Mouse (Mus musculus) embryonic facial prominence, embryonic 15.5 days (tissue): ENCODE results near the gene Odf3l2. TPM values are rescaled to one million over a fixed set of nuclear protein-coding genes. Genes with fewer than 3 reads are reported as not detected.

ENCODE experiments used
- ATAC-seq: fragments of 200-750 bp; cut with Nextera tagmentation; 2 replicates; pipeline ENCODE4 v1.8.0; 2017; ENCODE audit warnings: low read depth, moderate TSS enrichment; ENCODE audit not compliant: insufficient number of reproducible peaks, low FRiP score, low TSS enrichment
- H3K27ac ChIP-seq: fragments of 300-500 bp; sonication (generic); replicated peaks from 2 replicates; pipeline ENCODE4 v1.5.1; 2015; ENCODE audit warnings: mild to moderate bottlenecking, inconsistent platforms
- H3K27me3 ChIP-seq: fragments of 300-500 bp; sonication (generic); 2 replicates; pipeline ENCODE4 v1.6.1; 2015; ENCODE audit warnings: inconsistent platforms
- H3K36me3 ChIP-seq: fragments of 300-500 bp; sonication (generic); 2 replicates; pipeline ENCODE4 v1.6.1; 2015; ENCODE audit warnings: mild to moderate bottlenecking, inconsistent platforms
- H3K4me1 ChIP-seq: fragments of 300-500 bp; sonication (generic); 2 replicates; pipeline ENCODE4 v1.6.1; 2015; ENCODE audit warnings: inconsistent platforms
- H3K4me2 ChIP-seq: fragments of 300-500 bp; sonication (generic); replicated peaks from 2 replicates; pipeline ENCODE4 v1.6.1; 2015; ENCODE audit warnings: mild to moderate bottlenecking, inconsistent platforms
- H3K4me3 ChIP-seq: fragments of 300-500 bp; sonication (generic); replicated peaks from 2 replicates; pipeline ENCODE4 v1.5.1; 2015; ENCODE audit warnings: mild to moderate bottlenecking, inconsistent platforms
- H3K9ac ChIP-seq: fragments of 300-500 bp; sonication (generic); 2 replicates; pipeline ENCODE4 v1.6.1; 2015; ENCODE audit warnings: inconsistent platforms
- H3K9me3 ChIP-seq: fragments of 300-500 bp; sonication (generic); replicated peaks from 2 replicates; pipeline ENCODE4 v1.6.1; 2016; ENCODE audit warnings: inconsistent platforms
- WGBS: fragments of 180-500 bp; shearing (Covaris S2); methylation state at CpG from one replicate; pipeline ENCODE4 v1.1.7; 2015; 5-methylcytosine and 5-hydroxymethylcytosine counted together
- polyA plus RNA-seq: library from polyadenylated mRNA; unstranded; fragments of >200 nt; fragmentation: Nextera tagmentation; extraction: Ambion mirVana; gene quantifications from 2 replicates; pipeline ENCODE4 v1.2.1, GENCODE M21; 2015

Odf3l2 gene
- polyA plus RNA-seq, 1 experiment from 2014 or later, result not detected

- 75% methylated on average over 12 of the region's 12 CpGs for WGBS
Observed at GRCm38 (mm10) chr10:79623950-79624349, 21.6 kb downstream of the Odf3l2 start.

GRCm38 (mm10) chr10:79616376-79616775, 29.2 kb downstream of the Odf3l2 start:
- H3K9ac ChIP-seq, result no peak overlapping the region
- no peak overlapping the region for H3K4me2 ChIP-seq
- ATAC-seq, result no peak
- H3K4me1 ChIP-seq, result peaks cover 22% of the 10 kb centered on the region
- H3K4me3 ChIP-seq, result no peak overlapping the region
- 84% methylated on average over 5 of the region's 5 CpGs for WGBS
- H3K27ac ChIP-seq, result no peak overlapping the region
- peaks cover 25% of the 10 kb centered on the region for H3K27me3 ChIP-seq
- no peaks in the 10 kb centered on the region for H3K9me3 ChIP-seq
- no peaks in the 10 kb centered on the region for H3K36me3 ChIP-seq

More at GRCm38 (mm10) chr10:79623950-79624349, 21.6 kb downstream of the Odf3l2 start:
- no peaks in the 10 kb centered on the region for H3K9me3 ChIP-seq
- no peak overlapping the region for H3K4me2 ChIP-seq
- no peaks in the 10 kb centered on the region for H3K4me1 ChIP-seq
- H3K27ac ChIP-seq, result no peak overlapping the region
- H3K36me3 ChIP-seq, result no peaks in the 10 kb centered on the region
- H3K27me3 ChIP-seq, result no peaks in the 10 kb centered on the region
- ATAC-seq, result no peak
- H3K4me3 ChIP-seq, result no peak overlapping the region
- H3K9ac ChIP-seq, result no peak overlapping the region

GRCm38 (mm10) chr10:79615860-79616259, 29.7 kb downstream of the Odf3l2 start:
- H3K27ac ChIP-seq, result no peak overlapping the region
- H3K4me1 ChIP-seq, result peaks cover 22% of the 10 kb centered on the region
- no peak for ATAC-seq
- WGBS, result 12% methylated on average over 8 of the region's 8 CpGs
- no peak overlapping the region for H3K4me3 ChIP-seq
- no peaks in the 10 kb centered on the region for H3K36me3 ChIP-seq
- H3K9ac ChIP-seq, result no peak overlapping the region
- no peak overlapping the region for H3K4me2 ChIP-seq
- peaks cover 28% of the 10 kb centered on the region for H3K27me3 ChIP-seq
- H3K9me3 ChIP-seq, result no peaks in the 10 kb centered on the region

GRCm38 (mm10) chr10:79614305-79614643, 31.3 kb downstream of the Odf3l2 start:
- Histone ChIP-seq H3K9ac (no peak overlapping the region), H3K27me3 (peaks cover 28% of the 10 kb centered on the region), H3K4me1 (peaks cover 22% of the 10 kb centered on the region), H3K4me3 (peak overlapping the region; percentile 59), H3K9me3 (no peaks in the 10 kb centered on the region), H3K36me3 (no peaks in the 10 kb centered on the region), H3K4me2 (peak overlapping the region; percentile 97), H3K27ac (no peak overlapping the region)
- ATAC-seq, result no peak
- 68% methylated on average over 1 of the region's 1 CpGs for WGBS

- Histone ChIP-seq H3K36me3 (no peaks in the 10 kb centered on the region), H3K27me3 (peaks cover 28% of the 10 kb centered on the region), H3K27ac (no peak within 1 kb of the TSS), H3K9ac (peak within 1 kb of the TSS; percentile 37; the same call in 1 of the 2 replicates), H3K4me1 (peaks cover 22% of the 10 kb centered on the region), H3K9me3 (no peaks in the 10 kb centered on the region), H3K4me3 (peak within 1 kb of the TSS; percentile 59), H3K4me2 (peak within 1 kb of the TSS; percentile 97)
- peak; percentile 76 for ATAC-seq
- under 1% methylated on average over 58 of the region's 60 CpGs for WGBS
Observed at GRCm38 (mm10) chr10:79613578-79614304, 31.8 kb downstream of the Odf3l2 start, which contains the start of gene C2cd4c. TSS of gene C2cd4c (minus strand) at chr10:79614025.

GRCm38 (mm10) chr10:79612192-79613135, 33.1 kb downstream of the Odf3l2 start:
- H3K9ac ChIP-seq, result no peak overlapping the region
- WGBS, result 14% methylated on average over 51 of the region's 51 CpGs
- no peaks in the 10 kb centered on the region for H3K36me3 ChIP-seq
- peaks cover 28% of the 10 kb centered on the region for H3K27me3 ChIP-seq
- ATAC-seq, result no peak
- no peak overlapping the region for H3K27ac ChIP-seq
- H3K9me3 ChIP-seq, result no peaks in the 10 kb centered on the region
- peaks cover 22% of the 10 kb centered on the region for H3K4me1 ChIP-seq
- H3K4me2 ChIP-seq, result peak overlapping the region; percentile 27; the same call in 1 of the 2 replicates
- 0 out of 2 replicates have a peak overlapping the region, but pooled peaks have one; percentile 59 for H3K4me3 ChIP-seq

GRCm38 (mm10) chr10:79611296-79611695, 34.2 kb downstream of the Odf3l2 start:
- Histone ChIP-seq H3K4me2 (no peak overlapping the region), H3K27me3 (peaks cover 28% of the 10 kb centered on the region), H3K27ac (no peak overlapping the region), H3K9me3 (no peaks in the 10 kb centered on the region), H3K4me3 (no peak overlapping the region), H3K9ac (no peak overlapping the region), H3K36me3 (no peaks in the 10 kb centered on the region), H3K4me1 (peaks cover 22% of the 10 kb centered on the region)
- ATAC-seq, result no peak
- WGBS, result 24% methylated on average over 5 of the region's 5 CpGs

GRCm38 (mm10) chr10:79609276-79609675, 36.3 kb downstream of the Odf3l2 start:
- H3K4me2 ChIP-seq, result no peak overlapping the region
- H3K27ac ChIP-seq, result no peak overlapping the region
- WGBS, result 72% methylated on average over 3 of the region's 3 CpGs
- peaks cover 22% of the 10 kb centered on the region for H3K4me1 ChIP-seq
- H3K36me3 ChIP-seq, result no peaks in the 10 kb centered on the region
- H3K9ac ChIP-seq, result no peak overlapping the region
- peaks cover 28% of the 10 kb centered on the region for H3K27me3 ChIP-seq
- no peaks in the 10 kb centered on the region for H3K9me3 ChIP-seq
- no peak overlapping the region for H3K4me3 ChIP-seq
- ATAC-seq, result no peak

GRCm38 (mm10) chr10:79607892-79608291, 37.6 kb downstream of the Odf3l2 start:
- no peak overlapping the region for H3K4me2 ChIP-seq
- no peak overlapping the region for H3K9ac ChIP-seq
- no peak overlapping the region for H3K4me3 ChIP-seq
- peak; percentile 28; the same call in 1 of the 2 replicates for ATAC-seq
- peaks cover 17% of the 10 kb centered on the region for H3K27me3 ChIP-seq
- no peaks in the 10 kb centered on the region for H3K36me3 ChIP-seq
- H3K27ac ChIP-seq, result no peak overlapping the region
- WGBS, result 31% methylated on average over 2 of the region's 2 CpGs
- H3K4me1 ChIP-seq, result peaks cover 11% of the 10 kb centered on the region
- H3K9me3 ChIP-seq, result no peaks in the 10 kb centered on the region

GRCm38 (mm10) chr10:79606537-79606936, 39.0 kb downstream of the Odf3l2 start:
- Histone ChIP-seq H3K27ac (no peak overlapping the region), H3K27me3 (peaks cover 5% of the 10 kb centered on the region; the same call in 1 of the 2 replicates), H3K4me2 (no peak overlapping the region), H3K9me3 (no peaks in the 10 kb centered on the region), H3K36me3 (no peaks in the 10 kb centered on the region), H3K9ac (no peak overlapping the region), H3K4me3 (no peak overlapping the region), H3K4me1 (no peaks in the 10 kb centered on the region)
- no peak for ATAC-seq
- 52% methylated on average over 4 of the region's 4 CpGs for WGBS

GRCm38 (mm10) chr10:79597936-79598230, 47.7 kb downstream of the Odf3l2 start:
- Histone ChIP-seq H3K9ac (no peak overlapping the region), H3K4me2 (no peak overlapping the region), H3K27me3 (peaks cover 6% of the 10 kb centered on the region; the same call in 1 of the 2 replicates), H3K36me3 (no peaks in the 10 kb centered on the region), H3K4me3 (no peak overlapping the region), H3K27ac (no peak overlapping the region), H3K9me3 (no peaks in the 10 kb centered on the region), H3K4me1 (no peaks in the 10 kb centered on the region)
- WGBS, result 52% methylated on average over 4 of the region's 4 CpGs
- no peak for ATAC-seq
